Mouse (Mus musculus): ENCODE results near the gene Gm8773.

DNA sequence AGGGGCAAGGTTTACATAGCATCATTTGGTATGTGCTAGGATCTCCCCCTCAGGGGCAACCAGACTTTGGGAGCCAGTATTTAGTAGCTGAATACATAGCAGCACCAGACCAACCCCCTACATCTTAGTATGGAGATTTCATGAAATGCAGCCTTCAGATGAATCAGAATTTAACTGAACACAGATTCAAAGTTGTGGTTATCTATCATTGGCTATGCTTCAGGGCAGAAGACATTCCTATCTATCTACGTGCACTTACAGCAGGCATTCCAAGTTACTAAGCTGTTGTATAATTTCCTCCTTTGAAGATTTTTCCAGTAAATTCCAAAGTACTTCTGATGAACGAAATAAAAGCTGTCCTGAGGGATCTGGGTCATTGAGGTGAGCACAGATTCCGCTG, 51.9 kb downstream of the Gm8773 start:
- TF ChIP-seq CTCF (IDR thresholded peaks at IDR 0.05; ENCODE audit: control insufficient read depth, insufficient read depth, insufficient replicate concordance, low read depth, low read length): no peak
- TF ChIP-seq POLR2A (IDR thresholded peaks at IDR 0.05; ENCODE audit: control insufficient read depth, low read depth, low read length): no peak

All from testis, adult 2 months (tissue).